Mouse (Mus musculus) gastrocnemius, adult 2 months (tissue): Measurements from ENCODE around the gene Tbccd1. TPM values are rescaled to one million over a fixed set of nuclear protein-coding genes. Genes with fewer than 3 reads are reported as not detected.

Source experiments
- DNase-seq: peaks from one replicate; pipeline ENCODE4 v3.0.0; 2022
- H3K27ac ChIP-seq: fragments of 200-600 bp; 2 replicates; pipeline ENCODE4 v1.8.1; 2022; ENCODE audit warnings: mild to moderate bottlenecking
- H3K4me3 ChIP-seq: fragments of 200-600 bp; 2 replicates; pipeline ENCODE4 v1.8.1; 2022; ENCODE audit warnings: mild to moderate bottlenecking, moderate library complexity
- CTCF ChIP-seq: fragments of 200-600 bp; IDR thresholded peaks from 2 replicates; pipeline ENCODE4 v1.8.1; 2022; ENCODE audit warnings: antibody characterized with exemption, mild to moderate bottlenecking, moderate library complexity
- intact Hi-C: fragments of 180-260 bp; cut with DNase I; formaldehyde crosslinking; loops from one replicate; pipeline ENCODE4 v1.15.1; 2025
- long read RNA-seq, 2 experiments: library from polyadenylated mRNA; stranded (forward); transcript quantifications; one replicate each; pipeline ENCODE4 v2.0.0; 2021
- total RNA-seq, 2 experiments: library from RNA; stranded (reverse); gene quantifications; 2 replicates each; pipeline ENCODE4 v1.2.3; 2021

The Tbccd1 gene
- 1 to 10 TPM; 7.0 to 7.2 TPM for total RNA-seq
- long read RNA-seq, experiment 1, partial matches to known transcripts = 3 of 11 reads
- long read RNA-seq, experiment 1, other reads (novel, unspliced or antisense) = 5 of 11 reads
- long read RNA-seq, experiment 2, partial matches to known transcripts = 1 of 6 reads
- long read RNA-seq, experiment 2, other reads (novel, unspliced or antisense) = 3 of 6 reads

- TF ChIP-seq CTCF = no peak
These were observed at the start of gene Tbccd1, which contains the start of gene Dnajb11 for GRCm38 (mm10) chr16:22857431-22858113. TSS of gene Tbccd1 (minus strand) at chr16:22857669. TSS of gene Dnajb11 (plus strand) at chr16:22857845.

GRCm38 (mm10) chr16:22901326-22901725 lies 43.9 kb upstream of the Tbccd1 start:
- DNase-seq = no peak
- intact Hi-C loops = no loop called here
- no peak overlapping the region for H3K27ac ChIP-seq
- TF ChIP-seq CTCF = no peak
- H3K4me3 ChIP-seq = no peak overlapping the region

More at GRCm38 (mm10) chr16:22857431-22858113, at the start of gene Tbccd1, which contains the start of gene Dnajb11:
- H3K27ac ChIP-seq = peak within 1 kb of the TSS; percentile 94
- peak; percentile 99 for DNase-seq
- peak within 1 kb of the TSS; percentile 86 for H3K4me3 ChIP-seq
- intact Hi-C loops = loop anchor here (5.0 kb wide), 1 partner anchor 250 kb away; the partner anchor contains the start of gene Eif4a2

- Histone ChIP-seq H3K4me3 (no peak overlapping the region), H3K27ac (no peak overlapping the region)
- no peak for DNase-seq
- intact Hi-C loops = no loop called here
- no peak for TF ChIP-seq CTCF
These were observed 42.5 kb upstream of the Tbccd1 start for GRCm38 (mm10) chr16:22899866-22900570.

GRCm38 (mm10) chr16:22899346-22899745 lies 41.9 kb upstream of the Tbccd1 start:
- DNase-seq = no peak
- Histone ChIP-seq H3K4me3 (no peak overlapping the region), H3K27ac (no peak overlapping the region)
- intact Hi-C loops = no loop called here
- TF ChIP-seq CTCF = no peak

- TF ChIP-seq CTCF = no peak
- Histone ChIP-seq H3K4me3 (no peak overlapping the region), H3K27ac (no peak overlapping the region)
- intact Hi-C loops = no loop called here
- DNase-seq = no peak
These were observed 39.1 kb upstream of the Tbccd1 start for GRCm38 (mm10) chr16:22896618-22897017.

GRCm38 (mm10) chr16:22894095-22894494 lies 36.6 kb upstream of the Tbccd1 start:
- no peak for TF ChIP-seq CTCF
- no peak overlapping the region for H3K4me3 ChIP-seq
- H3K27ac ChIP-seq = no peak overlapping the region
- intact Hi-C loops = no loop called here
- no peak for DNase-seq

- DNase-seq = no peak
- Histone ChIP-seq H3K27ac (no peak overlapping the region), H3K4me3 (no peak overlapping the region)
- TF ChIP-seq CTCF = no peak
- intact Hi-C loops = no loop called here
These were observed 34.3 kb upstream of the Tbccd1 start for GRCm38 (mm10) chr16:22891733-22892154.

- no peak within 1 kb of the TSS for H3K27ac ChIP-seq
- no peak within 1 kb of the TSS for H3K4me3 ChIP-seq
- intact Hi-C loops = no loop called here
- no peak for DNase-seq
- no peak for TF ChIP-seq CTCF
These were observed 33.4 kb upstream of the Tbccd1 start, which contains the start of gene Ahsg for GRCm38 (mm10) chr16:22890683-22891510. TSS of gene Ahsg (plus strand) at chr16:22891277.

GRCm38 (mm10) chr16:22889716-22890115 lies 32.2 kb upstream of the Tbccd1 start:
- no peak for TF ChIP-seq CTCF
- no peak overlapping the region for H3K4me3 ChIP-seq
- intact Hi-C loops = no loop called here

GRCm38 (mm10) chr16:22888835-22889234 lies 31.4 kb upstream of the Tbccd1 start:
- intact Hi-C loops = no loop called here
- no peak for TF ChIP-seq CTCF
- H3K27ac ChIP-seq = no peak overlapping the region
- no peak for DNase-seq
- H3K4me3 ChIP-seq = no peak overlapping the region

More at GRCm38 (mm10) chr16:22889716-22890115, 32.2 kb upstream of the Tbccd1 start:
- DNase-seq = no peak
- no peak overlapping the region for H3K27ac ChIP-seq

GRCm38 (mm10) chr16:22886726-22887125 lies 29.3 kb upstream of the Tbccd1 start:
- Histone ChIP-seq H3K27ac (no peak overlapping the region), H3K4me3 (no peak overlapping the region)
- no peak for TF ChIP-seq CTCF
- intact Hi-C loops = no loop called here
- no peak for DNase-seq

GRCm38 (mm10) chr16:22885356-22885755 lies 27.9 kb upstream of the Tbccd1 start:
- no peak for DNase-seq
- no peak for TF ChIP-seq CTCF
- no peak overlapping the region for H3K27ac ChIP-seq
- intact Hi-C loops = no loop called here
- H3K4me3 ChIP-seq = no peak overlapping the region
